Mouse (Mus musculus): ENCODE data around the gene Dnase2b.

Gene Dnase2b

DNA sequence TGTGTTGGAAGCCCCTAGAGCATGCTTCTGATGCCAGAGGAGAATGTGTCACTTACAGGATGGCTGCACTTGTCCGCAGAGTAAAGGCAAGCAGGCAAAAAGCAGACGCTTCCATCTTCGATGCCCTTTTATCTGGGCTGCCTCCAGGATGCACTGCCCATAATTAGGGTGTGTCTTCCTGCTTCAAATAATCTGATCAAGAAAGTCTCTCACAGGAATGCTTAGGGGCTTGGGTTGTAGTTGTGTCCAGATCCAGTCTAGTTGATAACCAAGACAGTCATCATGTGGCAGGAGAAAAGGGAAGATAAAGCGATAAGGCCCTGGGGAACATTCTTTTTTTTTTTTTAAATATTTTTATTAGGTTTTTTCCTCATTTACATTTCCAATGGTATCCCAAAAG is at the start of gene Dnase2b:
TSS of gene Dnase2b (minus strand) at position 101 of the 400 bp plus-strand sequence.
- in situ Hi-C loops (cut with MboI; ENCODE audit: low sequenced_read_pairs), result no loop called here

DNA sequence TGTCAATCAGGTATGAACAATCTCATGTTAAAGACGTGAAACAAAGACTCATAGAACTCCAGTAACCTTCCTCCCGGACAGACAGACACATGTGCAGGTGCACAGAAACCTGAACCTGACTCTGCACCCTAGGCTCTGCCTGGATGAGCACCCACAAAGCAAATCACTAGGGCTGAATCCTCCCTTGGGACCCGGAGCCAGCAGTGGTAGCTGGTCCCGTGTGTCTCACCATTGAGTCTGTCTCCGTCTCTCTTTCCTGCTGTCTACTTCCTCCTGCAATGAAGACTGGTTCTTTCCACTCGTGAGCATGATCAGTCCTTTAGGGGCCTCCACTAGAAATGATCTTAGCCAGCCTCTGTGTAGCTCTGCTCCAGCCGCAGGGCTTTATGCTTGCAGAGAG is 46.5 kb upstream of the Dnase2b start:
- in situ Hi-C loops (cut with MboI; ENCODE audit: low sequenced_read_pairs), result no loop called here

DNA sequence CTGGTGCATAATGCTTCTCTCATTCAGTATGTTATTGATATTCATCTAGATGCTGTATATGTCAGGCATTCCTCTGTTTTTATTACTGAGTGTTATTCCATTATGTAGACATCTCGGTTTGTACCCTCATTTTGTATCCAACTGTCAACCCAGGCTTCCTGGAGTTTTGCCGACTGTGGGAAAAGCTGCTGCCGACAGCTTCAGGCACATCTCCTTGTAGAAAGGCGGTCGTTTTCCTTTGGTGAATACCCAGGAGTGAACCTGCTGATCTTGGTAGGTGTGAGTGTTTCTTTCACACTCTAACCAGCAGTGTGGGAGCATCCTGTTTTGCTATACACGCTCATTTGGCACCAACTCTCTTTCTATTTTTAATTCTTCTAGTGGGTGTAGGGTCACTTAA is 45.6 kb upstream of the Dnase2b start:
- in situ Hi-C loops (cut with MboI; ENCODE audit: low sequenced_read_pairs), result no loop called here

DNA sequence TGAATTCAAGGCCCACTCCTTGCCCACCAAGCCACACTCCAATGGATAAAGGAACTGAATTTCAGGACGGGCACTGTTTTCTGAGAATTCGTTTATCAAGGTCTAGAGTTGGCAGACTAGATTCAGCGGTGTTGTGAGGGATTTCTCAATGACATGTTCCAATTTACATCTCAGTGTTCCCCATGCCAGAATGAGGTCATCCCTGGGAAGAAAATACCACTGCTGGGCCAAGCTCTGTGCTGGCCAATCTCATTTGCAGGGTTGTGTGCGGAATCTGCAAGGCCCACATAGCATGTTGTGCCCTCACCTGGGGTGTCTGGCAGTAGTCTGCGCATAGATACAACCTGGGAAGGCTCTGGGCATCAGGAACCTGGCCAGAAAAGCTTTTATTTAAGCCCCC is 43.9 kb upstream of the Dnase2b start:
- in situ Hi-C loops (cut with MboI; ENCODE audit: low sequenced_read_pairs), result no loop called here

DNA sequence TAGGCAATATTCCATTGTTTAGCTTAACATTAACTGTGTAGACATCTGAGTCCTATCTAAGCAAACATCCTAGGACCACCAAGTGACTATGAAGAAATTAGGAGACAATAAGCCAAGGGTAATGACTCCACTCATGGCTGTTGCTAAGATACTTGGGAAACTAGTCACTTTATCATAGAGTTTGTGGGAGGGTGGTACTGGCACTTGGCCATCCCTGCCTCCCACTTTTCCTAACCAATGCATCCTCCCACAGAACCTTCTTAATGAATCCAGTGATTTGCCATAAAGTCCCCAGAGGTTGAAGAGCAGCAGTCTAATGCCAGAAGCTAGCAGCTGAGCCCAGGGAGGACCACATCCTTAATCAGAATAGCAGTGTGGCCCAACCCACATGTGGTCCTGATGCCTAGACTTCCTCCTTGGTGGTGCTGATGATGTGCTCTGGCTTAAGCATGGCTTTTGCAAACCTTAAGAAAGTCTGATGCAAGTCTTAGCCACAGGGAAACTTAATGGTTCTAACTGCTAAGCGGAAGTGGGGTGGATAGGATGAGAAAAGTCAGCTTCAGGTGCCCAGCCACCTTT is 42.8 kb upstream of the Dnase2b start:
- in situ Hi-C loops (cut with MboI; ENCODE audit: low sequenced_read_pairs), result no loop called here

DNA sequence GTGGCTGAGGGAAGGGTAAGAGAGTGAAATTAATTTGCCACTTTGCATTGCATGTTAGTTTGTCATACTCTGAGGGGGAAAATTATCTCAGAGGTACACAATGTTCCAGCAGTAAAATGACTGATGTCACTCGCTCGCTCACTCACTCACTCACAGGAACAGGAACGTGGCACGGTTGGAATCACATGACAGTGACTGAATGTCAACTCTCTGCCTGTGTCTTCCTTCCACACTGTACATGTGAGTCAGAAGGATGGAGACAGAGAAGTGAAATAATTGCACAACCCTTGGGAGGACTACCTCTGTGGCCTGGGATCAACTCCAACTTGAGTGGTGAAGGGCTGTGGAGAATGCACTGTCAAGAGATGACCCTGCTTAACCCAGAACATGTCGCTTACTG is 42.0 kb upstream of the Dnase2b start:
- in situ Hi-C loops (cut with MboI; ENCODE audit: low sequenced_read_pairs), result no loop called here

DNA sequence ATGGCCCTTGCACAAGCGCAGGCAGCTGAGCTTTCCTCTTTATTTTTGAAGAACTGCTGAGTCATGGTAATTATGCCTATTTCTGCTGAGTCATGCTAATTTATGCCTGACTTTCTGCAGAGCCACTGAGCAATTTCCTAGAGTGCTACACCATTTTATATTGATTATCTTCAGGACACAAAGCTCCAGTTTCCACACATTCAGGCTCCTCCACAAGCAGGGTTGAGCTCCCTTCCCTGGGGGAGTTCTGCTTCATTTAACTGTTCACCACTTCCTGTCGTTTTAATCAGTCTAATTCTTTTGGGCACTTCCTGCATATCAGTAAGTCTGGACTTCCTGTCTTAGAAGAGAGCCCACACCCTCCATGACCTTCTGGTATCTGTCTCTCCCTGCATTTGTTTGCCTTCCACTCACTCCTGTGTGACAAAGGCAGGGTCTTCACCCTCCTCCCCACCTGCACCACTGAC is 39.7 kb upstream of the Dnase2b start:
- in situ Hi-C loops (cut with MboI; ENCODE audit: low sequenced_read_pairs), result no loop called here

DNA sequence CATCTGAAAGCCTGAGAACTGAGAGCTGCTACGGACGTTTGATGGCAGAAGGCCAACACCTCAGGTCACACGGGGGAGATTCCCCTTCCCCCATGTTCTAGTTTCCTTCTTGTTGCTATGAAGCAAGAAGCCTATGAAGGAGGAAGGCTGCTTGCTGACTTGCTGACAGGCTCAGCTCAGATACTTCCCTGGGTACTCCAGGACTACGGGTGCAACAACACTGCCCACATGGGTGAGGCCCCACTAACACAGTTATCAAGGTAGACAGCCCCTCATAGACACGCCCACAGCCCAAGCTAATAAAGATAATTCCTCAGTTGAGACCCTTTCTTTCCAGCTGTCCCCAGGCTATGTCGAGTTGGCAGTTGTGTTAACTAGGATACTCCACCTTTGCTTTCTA is 38.3 kb upstream of the Dnase2b start:
- in situ Hi-C loops (cut with MboI; ENCODE audit: low sequenced_read_pairs), result no loop called here

DNA sequence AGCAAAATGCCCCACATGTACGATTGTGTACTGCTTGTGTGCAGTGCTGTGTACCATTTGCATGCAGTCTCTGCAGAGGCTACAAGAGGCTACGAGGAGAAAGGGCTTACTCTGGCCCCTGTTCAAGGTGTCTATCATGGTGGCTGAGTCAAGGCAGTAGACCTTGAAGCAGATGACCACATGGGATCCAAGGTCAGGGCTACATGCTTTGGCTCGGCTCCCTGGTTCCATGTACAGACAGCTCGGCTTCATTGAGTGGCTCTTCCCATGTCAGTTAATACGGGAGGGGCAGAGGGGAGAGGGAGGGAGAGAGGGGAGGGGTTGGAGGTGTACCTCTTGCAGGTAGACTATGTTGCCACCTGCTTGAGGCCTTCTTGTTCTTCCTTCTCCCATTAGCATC is 37.0 kb upstream of the Dnase2b start:
- in situ Hi-C loops (cut with MboI; ENCODE audit: low sequenced_read_pairs), result no loop called here

DNA sequence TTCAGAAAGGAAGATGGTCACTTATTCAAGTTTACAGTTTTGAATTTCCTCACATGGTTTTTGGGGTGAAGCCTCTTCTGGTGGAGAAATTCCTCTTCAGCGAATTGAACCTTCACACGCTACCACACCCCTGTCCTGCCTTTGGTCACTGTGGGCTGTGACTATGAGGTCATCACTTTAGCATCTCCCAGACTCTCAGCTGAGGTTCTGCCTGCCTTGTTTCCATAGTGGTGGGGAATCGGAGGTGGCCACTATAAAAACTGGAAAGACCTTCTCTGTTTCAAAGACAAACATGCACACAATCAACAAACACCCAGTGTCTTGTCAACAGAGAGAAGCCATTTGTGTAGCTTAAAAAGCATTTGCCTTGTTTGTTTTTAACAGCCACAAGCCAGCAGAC is 35.8 kb upstream of the Dnase2b start, which contains the start of gene 4930503B20Rik:
TSS of gene 4930503B20Rik (minus strand) at position 101 of the 400 bp plus-strand sequence.
- in situ Hi-C loops (cut with MboI; ENCODE audit: low sequenced_read_pairs), result no loop called here

DNA sequence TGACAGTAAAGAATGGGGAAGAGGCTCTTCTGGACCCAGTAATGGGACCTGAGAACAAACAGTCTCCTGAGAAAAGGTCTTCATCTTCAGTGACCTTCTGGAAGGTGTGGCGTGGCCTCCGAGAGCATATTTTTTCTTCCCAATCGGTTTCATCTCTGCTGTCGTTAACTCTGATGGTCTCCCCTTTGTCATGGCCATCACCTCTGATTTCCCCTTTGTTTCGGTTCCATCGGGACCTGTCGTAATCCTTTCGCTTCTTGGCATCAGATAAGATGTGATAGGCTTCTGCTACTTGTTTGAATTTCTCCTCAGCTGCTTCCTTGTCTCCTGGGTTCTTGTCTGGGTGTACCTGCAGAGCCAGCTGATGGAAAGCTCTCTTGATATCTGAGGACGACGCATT is 35.3 kb upstream of the Dnase2b start:
- in situ Hi-C loops (cut with MboI; ENCODE audit: low sequenced_read_pairs), result no loop called here

DNA sequence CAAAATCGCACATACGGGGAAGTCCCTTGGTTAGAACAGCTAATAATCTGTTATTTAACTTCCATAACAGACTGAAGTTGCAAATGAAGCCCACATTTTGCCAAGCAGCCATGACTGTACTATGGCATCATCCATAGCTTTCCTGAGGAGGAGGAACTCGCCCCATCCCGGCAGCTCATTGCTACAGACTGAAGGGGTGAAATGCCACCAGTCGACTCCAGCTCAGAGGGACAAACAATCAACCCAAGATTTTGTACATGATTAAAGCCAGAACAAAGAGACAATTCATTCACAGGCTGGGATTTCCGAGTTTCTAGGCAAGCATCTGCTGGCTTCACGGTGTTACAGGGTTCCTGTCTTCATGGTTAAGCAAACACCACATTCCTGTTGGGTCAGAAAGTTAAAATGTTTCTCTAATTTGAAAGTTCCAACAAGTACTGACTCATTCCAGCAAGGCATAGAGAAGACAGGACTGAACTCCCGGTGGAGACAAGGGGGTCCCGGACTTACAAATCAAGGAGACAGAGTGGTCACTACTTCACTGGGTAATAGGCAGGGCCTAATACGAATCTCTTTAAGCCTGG is 34.0 kb upstream of the Dnase2b start:
- in situ Hi-C loops (cut with MboI; ENCODE audit: low sequenced_read_pairs), result no loop called here

DNA sequence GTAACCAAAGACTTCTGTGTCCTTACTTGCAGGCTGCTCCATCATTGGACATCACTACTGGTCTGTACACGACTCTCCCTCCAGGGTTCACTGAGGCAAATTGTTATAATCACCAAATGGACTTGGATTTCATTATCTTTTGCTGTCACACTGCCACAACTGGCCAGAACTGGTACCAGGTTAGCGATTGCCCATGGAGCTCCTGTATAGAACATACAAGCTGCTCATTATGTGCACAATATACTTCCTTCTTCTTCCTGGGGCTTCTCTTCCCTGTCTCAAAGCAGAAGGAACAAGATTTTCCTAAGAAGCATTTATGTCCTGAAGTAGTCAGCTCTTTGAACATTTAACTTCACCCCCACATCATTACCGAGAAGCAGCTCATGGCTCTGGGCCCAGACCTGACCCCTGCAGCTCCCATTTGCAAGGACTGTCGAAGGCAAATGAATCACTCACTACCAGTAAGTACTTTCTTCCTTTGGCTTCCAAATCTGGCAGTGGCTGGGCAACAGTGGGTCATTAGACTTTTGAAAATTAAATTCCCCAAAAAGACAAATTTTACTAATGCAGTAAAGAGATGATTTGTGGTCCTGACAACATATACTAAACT is 26.5 kb upstream of the Dnase2b start:
- in situ Hi-C loops (cut with MboI; ENCODE audit: low sequenced_read_pairs), result no loop called here

DNA sequence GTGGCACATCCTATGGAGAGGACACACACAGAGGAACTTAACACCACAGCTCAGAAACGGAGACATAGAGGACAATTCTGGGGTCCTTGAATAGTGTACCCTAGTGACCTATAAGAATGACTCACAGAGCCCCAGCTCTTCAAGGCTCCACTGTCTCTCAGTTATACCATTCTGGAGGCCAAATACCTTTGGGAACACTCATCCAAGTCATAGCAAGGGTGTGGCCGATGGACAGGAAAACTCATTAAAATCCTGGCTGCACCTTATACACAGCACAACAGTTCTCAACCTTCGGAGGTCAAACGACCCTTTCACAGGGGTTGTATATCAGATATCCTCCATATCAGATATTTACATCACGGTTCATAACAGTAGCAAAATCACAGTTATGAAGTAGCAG is 17.1 kb upstream of the Dnase2b start:
- in situ Hi-C loops (cut with MboI; ENCODE audit: low sequenced_read_pairs), result no loop called here

DNA sequence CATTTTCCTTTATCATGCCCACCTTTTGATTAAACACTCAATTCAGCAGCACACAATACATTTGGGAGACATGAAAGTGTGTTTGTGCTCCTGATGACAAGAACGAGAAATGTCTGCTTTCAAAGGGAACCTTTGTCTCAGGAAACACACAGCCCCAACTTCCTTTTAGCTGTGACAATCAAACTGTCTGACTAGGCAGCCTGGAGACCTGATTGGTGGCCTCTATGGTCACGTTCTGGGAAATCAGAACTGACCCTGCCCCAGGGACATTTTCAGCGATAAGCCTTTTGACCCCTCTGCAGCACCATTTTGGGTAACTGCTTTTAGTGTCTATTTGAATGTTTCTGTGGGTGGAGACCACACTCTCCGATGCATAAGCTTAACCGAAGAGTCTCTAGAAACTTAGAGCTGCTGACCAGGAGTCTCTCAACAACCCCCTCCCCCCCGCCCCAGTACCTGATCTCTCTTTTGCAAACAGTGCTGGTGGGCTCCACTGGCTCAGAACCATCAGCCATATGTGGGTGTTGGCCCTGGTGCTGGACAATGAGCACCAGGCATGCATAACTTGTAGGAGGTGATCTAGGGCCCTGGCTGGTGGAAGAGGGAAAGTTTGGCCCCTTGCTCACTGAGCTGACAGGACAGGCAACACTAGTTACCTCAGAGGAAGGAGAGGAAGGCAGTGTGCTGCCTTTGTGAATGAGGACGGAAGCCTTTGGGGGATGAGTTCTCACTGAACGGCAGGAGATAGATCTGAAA is 13.0 kb upstream of the Dnase2b start:
- in situ Hi-C loops (cut with MboI; ENCODE audit: low sequenced_read_pairs), result no loop called here

DNA sequence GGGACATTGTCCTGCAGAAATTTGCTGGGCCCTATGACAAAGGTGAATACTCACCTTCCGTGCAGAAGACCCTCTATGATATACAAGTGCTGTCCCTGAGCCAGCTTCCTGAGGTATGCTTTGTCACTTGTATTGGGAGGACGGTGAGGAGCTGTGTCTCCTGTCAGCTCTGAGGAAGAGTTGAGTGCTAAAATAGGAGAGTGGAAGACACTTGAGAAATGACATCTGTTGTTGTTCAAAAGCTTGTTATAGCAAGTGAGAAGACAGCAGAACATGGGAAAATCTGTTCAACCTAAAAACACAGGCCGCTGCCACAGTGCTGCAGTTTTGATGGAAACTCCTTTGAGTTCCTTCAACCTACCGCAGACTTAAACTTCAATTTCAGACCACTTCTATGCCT is 10.4 kb upstream of the Dnase2b start:
- in situ Hi-C loops (cut with MboI; ENCODE audit: low sequenced_read_pairs), result no loop called here

DNA sequence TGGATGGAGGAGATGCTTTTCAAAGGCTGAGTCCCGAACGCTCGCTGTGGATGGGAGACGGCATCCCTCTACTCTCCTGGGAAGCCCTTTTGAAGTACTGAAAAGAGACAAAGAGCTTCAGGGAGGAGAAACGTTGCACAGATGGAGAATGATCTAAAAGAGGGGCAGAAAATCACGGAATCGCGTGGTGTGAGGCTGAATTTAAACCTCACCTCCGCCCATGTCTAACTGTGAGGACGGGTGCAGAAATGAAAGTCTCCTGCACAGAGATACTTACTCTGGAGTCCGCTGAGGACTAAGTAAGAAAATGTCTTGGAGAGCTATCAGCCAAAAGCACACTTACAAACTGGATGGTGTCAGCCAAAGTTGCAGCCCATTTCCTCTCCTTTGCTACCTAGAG is 6.6 kb upstream of the Dnase2b start:
- in situ Hi-C loops (cut with MboI; ENCODE audit: low sequenced_read_pairs), result no loop called here

DNA sequence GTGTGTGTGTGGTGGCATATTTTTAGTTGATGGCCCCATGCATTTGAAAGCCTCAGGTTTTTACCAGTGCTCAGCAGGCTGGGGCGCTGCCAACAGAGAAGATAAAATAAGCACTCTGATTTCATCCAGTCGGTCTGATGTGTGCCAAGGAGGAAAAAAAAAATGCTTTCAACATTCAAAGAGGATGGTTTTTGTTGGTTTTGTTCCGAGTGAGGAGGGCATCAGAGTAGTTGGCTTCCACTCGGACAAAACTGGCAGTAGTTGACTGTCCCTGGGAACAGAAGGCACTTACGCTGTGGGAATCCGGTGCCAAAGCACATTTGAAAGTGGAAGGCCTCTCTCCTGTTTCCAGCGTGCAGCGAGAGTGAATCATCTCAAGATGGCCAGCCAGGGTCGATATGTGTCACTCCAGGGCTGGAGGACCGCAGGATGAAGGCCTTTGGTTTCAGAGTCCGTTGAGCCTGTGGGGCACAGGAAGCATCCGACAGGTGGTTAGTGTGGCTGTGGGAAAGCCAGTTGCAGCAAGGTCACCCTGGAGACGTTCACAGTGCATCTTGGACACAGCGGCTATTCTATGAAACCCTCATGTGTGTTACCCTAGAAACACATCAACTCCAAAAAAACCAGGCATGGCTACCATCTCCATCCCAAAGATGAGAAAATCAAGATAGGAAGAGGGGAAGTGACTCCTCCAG is 5.3 kb upstream of the Dnase2b start:
- in situ Hi-C loops (cut with MboI; ENCODE audit: low sequenced_read_pairs), result no loop called here

DNA sequence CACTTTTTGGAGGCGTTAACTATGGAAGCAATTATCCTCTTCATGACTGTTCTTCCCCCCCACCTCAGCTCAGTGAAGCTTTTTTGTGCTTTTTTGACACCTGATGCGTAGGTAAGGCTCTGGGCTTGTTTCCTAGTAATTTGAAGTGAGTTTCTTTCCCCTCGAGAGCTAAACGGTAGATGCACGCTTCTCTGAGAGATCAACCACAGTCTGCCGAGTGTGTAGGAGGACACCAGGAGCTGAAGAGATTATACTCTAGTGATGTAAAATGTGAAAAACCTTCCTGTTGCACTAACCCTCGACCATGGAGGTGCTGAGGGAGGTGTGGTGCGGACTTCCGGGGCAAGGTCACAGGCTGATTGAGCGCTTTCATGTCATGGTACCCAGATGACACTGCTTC is 4.7 kb upstream of the Dnase2b start:
- in situ Hi-C loops (cut with MboI; ENCODE audit: low sequenced_read_pairs), result no loop called here

DNA sequence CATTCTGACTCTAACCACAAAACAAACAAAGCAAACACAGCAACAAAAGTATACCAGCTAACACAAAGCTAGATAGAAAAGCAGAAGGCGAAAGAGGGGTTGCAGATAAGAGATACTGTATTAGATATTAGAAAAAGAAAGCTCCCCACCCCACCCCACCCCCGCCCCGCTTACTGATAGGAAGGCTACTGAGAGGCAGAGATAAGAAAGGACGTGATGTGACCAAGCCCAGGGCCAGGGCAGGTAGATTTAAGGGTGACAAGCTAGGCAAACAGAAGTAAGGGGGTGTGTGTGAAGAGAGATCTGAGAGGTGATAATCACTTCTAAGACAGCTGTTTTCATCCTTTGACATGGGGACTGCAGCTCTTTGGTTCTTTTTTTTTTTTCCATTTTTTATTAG is 3.0 kb upstream of the Dnase2b start:
- in situ Hi-C loops (cut with MboI; ENCODE audit: low sequenced_read_pairs), result no loop called here

DNA sequence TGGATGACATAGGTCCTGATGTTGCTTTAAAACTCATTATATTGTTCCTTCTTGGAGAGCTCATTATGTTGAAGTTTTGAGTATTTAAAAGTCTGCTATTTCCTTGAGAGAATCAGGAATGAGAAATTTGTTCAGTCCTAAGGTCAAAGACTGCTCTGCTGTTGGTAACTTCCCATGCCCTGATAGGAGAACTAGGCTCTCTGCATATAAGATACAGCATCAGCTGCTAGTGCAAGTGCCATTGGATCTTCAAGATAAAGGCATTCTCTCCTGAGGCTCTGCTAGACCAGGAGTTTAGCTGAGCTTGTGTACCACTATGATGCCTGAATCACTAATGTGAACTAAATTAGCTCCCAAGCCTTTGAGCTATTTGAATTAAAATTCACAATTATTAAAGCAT is 2.5 kb upstream of the Dnase2b start:
- in situ Hi-C loops (cut with MboI; ENCODE audit: low sequenced_read_pairs), result no loop called here

Data from CH12F3 (cell line).